Mouse (Mus musculus): ENCODE results near the gene Srpk1. TPM values are rescaled to one million over a fixed set of nuclear protein-coding genes. Genes with fewer than 3 reads are reported as not detected.
"Not testable (repeated sequence)": the region's sequence is repeated elsewhere in the genome, so short reads cannot be mapped to it uniquely, and the experiment has no call there.

Srpk1 gene
- polyA plus RNA-seq, 1 experiment from 2014 or later = 97.5 TPM

DNA sequence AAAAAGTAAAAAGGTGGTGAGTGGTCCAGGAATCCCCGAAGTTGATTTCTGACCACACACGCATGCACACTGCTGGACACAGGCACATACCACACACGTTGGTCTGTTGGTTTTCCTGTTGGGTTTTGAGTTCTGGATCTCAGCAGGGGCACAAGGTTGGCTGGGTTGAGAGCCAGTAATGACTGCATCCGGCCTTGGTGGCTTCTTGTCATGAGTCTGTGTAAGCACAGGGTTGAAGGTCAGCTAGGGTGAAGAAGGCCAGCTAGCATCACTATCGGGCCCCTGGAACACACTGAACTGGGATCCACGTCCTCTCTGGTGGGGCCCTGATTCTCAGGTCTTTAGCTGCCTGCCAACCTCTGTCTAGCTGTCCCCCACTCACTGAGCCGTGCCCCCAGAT is 50.0 kb downstream of the Srpk1 start:
- WGBS = 85% methylated on average over 7 of the region's 7 CpGs
- no peak for ATAC-seq
- Histone ChIP-seq H3K27me3 (replicated peaks) (no peaks in the 10 kb centered on the region), H3K36me3 (no peaks in the 10 kb centered on the region), H3K9me3 (no peaks in the 10 kb centered on the region), H3K4me1 (replicated peaks) (peaks cover 11% of the 10 kb centered on the region), H3K4me2 (replicated peaks) (no peak overlapping the region), H3K4me3 (replicated peaks) (no peak overlapping the region), H3K9ac (no peak overlapping the region), H3K27ac (no peak overlapping the region)

DNA sequence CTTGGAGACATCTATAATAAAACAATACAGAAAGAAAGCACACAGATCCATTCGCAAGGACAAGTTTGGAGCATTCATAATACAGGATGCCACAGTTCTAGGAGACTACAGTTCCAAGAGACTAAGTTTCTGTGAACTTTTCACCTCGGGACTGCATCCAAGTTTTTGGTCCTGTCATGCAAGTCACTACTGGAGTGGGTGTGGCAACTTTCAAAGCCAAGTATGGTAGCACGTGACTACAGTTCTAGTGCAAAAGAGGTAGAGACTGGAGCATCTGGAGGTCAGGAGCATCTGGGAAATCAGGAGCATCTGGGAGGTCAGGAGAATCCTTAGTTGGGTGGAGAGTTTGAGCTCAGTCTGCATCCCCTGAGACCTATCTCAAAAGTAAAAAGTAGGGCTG is 50.6 kb downstream of the Srpk1 start:
- H3K4me3 ChIP-seq (replicated peaks) = no peak overlapping the region
- ATAC-seq = no peak
- H3K36me3 ChIP-seq = no peaks in the 10 kb centered on the region
- no peak overlapping the region for H3K27ac ChIP-seq
- WGBS = 76% methylated on average over 3 of the region's 3 CpGs
- H3K4me1 ChIP-seq (replicated peaks) = peaks cover 11% of the 10 kb centered on the region
- H3K27me3 ChIP-seq (replicated peaks) = no peaks in the 10 kb centered on the region
- no peak overlapping the region for H3K9ac ChIP-seq
- no peak overlapping the region for H3K4me2 ChIP-seq (replicated peaks)
- no peaks in the 10 kb centered on the region for H3K9me3 ChIP-seq

DNA sequence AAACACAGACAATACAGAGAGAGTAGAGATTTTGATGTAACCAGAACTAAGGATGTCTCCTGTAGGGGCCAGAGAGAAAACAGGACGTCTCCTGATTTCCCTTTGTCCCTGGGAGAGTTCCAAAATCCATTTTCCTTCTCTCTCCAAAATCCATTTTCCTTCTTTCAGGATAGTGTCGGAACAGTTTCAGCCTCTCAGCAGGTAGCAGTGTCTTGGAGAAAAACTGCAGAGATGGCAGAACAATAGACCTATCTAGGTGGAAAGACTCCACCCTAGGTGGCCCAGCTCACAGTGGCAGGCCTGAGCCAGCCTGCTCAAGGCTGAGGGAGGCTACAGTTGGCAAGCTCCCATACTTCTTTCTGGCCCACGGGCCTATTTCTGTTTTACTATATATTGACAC is 55.0 kb downstream of the Srpk1 start:
- ATAC-seq = no peak
- no peak overlapping the region for H3K4me2 ChIP-seq (replicated peaks)
- no peaks in the 10 kb centered on the region for H3K9me3 ChIP-seq
- H3K27ac ChIP-seq = no peak overlapping the region
- 51% methylated on average over 3 of the region's 3 CpGs for WGBS
- H3K9ac ChIP-seq = no peak overlapping the region
- H3K4me1 ChIP-seq (replicated peaks) = no peaks in the 10 kb centered on the region
- H3K4me3 ChIP-seq (replicated peaks) = no peak overlapping the region
- no peaks in the 10 kb centered on the region for H3K36me3 ChIP-seq
- no peaks in the 10 kb centered on the region for H3K27me3 ChIP-seq (replicated peaks)

DNA sequence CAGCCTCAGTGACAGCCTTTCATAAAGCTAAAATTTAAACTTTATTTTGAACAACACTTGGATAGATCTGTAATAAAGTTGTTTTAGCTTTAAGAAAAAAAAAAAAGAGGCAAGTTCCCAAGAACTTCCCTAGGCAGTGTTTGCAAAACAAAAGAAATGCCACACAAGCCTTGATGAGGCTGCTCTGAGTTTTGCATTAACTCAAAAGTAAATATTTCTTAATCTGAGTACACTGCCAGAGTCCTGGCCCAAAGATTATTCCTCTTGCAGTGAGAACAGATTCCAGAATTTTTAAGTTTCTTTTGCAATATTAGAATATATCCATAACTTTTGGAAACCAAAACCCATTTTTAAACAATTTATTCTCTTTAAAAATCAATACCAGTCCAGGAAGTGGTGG is 57.3 kb downstream of the Srpk1 start:
- H3K9ac ChIP-seq = no peak overlapping the region
- no peaks in the 10 kb centered on the region for H3K4me1 ChIP-seq (replicated peaks)
- ATAC-seq = no peak

DNA sequence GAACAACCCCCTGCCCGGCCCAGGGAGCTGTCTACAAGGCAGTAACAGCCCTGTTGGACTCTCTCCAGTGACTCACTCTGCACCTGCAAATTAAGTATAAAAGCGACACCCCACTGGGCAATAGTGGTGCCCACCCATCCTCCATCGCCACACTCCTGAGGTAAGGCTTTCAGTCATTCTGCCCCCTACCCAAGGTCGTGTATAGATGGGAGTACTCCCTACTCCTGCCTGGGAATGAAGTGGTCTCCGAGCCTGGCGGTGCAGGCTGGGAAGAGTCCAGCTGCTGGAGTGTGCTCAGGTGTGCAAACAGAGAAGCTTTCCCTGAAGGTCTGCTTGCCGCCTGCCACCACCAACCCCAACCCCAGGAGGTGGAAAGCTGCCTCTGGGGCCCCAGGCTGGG is 60.9 kb downstream of the Srpk1 start:
- 48% methylated on average over 7 of the region's 7 CpGs for WGBS
- H3K36me3 ChIP-seq = no peaks in the 10 kb centered on the region
- H3K4me2 ChIP-seq (replicated peaks) = no peak overlapping the region
- no peak overlapping the region for H3K27ac ChIP-seq
- no peak overlapping the region for H3K4me3 ChIP-seq (replicated peaks)
- no peak overlapping the region for H3K9ac ChIP-seq
- peak; percentile 46 for ATAC-seq
- H3K4me1 ChIP-seq (replicated peaks) = peaks cover 2% of the 10 kb centered on the region; the same call in 1 of the 2 replicates
- no peaks in the 10 kb centered on the region for H3K27me3 ChIP-seq (replicated peaks)
- H3K9me3 ChIP-seq = no peaks in the 10 kb centered on the region

More for the DNA sequence above, 57.3 kb downstream of the Srpk1 start:
- no peak overlapping the region for H3K4me3 ChIP-seq (replicated peaks)
- H3K27me3 ChIP-seq (replicated peaks) = no peaks in the 10 kb centered on the region
- no peak overlapping the region for H3K27ac ChIP-seq
- H3K4me2 ChIP-seq (replicated peaks) = no peak overlapping the region
- H3K36me3 ChIP-seq = no peaks in the 10 kb centered on the region
- H3K9me3 ChIP-seq = no peaks in the 10 kb centered on the region

DNA sequence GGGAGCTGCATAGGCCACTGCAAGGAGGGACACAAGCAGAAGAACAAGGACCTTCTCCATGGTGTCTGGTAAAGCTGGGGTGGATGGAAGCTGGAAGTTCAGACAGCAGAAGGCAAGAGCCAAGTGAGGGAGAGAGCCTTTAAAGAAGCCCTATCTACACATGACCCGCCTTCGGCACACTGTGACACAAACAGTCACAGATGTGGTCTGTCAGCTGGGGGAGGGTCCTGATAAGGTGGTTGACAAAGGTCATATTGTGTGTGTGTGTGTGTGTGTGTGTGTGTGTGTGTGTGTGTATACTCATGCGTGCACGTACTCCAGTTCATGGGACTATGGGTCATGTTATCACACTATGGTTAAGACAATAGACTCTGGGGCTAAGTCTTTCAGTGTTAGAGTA is 61.9 kb downstream of the Srpk1 start, which contains the start of gene Clps:
Gene Clps (minus strand): TSS at position 169 of the 400 bp plus-strand sequence.
- no peak within 1 kb of the TSS for H3K9ac ChIP-seq
- 56% methylated on average over 4 of the region's 4 CpGs for WGBS

DNA sequence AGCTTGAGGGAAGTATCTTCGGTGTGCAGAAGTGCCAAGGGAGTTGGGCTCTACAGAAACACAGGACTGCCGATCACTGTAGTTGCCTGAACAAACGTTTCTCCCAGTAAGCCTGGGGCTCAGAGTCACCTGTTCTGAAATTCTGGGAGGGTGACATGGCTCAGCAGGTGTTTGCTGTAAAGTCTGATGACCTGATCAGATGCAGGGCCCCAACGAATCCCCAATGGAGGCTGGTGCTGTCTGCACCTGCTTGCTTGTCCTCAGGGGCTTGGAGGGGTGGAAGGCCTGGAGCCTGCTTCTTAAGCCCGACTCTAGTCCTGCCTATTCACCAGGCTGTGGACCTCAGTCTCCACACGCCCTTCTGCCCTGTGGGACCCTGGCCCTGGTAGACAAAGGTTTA is 64.7 kb downstream of the Srpk1 start:
- H3K27ac ChIP-seq = no peak overlapping the region
- no peak overlapping the region for H3K9ac ChIP-seq
- WGBS = 66% methylated on average over 6 of the region's 6 CpGs
- H3K4me2 ChIP-seq (replicated peaks) = no peak overlapping the region
- peaks cover 11% of the 10 kb centered on the region; the same call in 1 of the 2 replicates for H3K4me1 ChIP-seq (replicated peaks)
- H3K36me3 ChIP-seq = no peaks in the 10 kb centered on the region
- no peaks in the 10 kb centered on the region for H3K9me3 ChIP-seq
- ATAC-seq = no peak
- no peak overlapping the region for H3K4me3 ChIP-seq (replicated peaks)
- H3K27me3 ChIP-seq (replicated peaks) = no peaks in the 10 kb centered on the region

More for the DNA sequence above, 61.9 kb downstream of the Srpk1 start, which contains the start of gene Clps:
- H3K27ac ChIP-seq = peak within 1 kb of the TSS; percentile 15; the same call in 1 of the 2 replicates
- 0 out of 2 replicates have a peak, but pooled peaks have one; percentile 21 for ATAC-seq
- H3K4me2 ChIP-seq (replicated peaks) = no peak within 1 kb of the TSS
- no peak within 1 kb of the TSS for H3K4me3 ChIP-seq (replicated peaks)
- no peaks in the 10 kb centered on the region for H3K36me3 ChIP-seq
- peaks cover 9% of the 10 kb centered on the region; the same call in 1 of the 2 replicates for H3K4me1 ChIP-seq (replicated peaks)
- no peaks in the 10 kb centered on the region for H3K27me3 ChIP-seq (replicated peaks)
- no peaks in the 10 kb centered on the region for H3K9me3 ChIP-seq

DNA sequence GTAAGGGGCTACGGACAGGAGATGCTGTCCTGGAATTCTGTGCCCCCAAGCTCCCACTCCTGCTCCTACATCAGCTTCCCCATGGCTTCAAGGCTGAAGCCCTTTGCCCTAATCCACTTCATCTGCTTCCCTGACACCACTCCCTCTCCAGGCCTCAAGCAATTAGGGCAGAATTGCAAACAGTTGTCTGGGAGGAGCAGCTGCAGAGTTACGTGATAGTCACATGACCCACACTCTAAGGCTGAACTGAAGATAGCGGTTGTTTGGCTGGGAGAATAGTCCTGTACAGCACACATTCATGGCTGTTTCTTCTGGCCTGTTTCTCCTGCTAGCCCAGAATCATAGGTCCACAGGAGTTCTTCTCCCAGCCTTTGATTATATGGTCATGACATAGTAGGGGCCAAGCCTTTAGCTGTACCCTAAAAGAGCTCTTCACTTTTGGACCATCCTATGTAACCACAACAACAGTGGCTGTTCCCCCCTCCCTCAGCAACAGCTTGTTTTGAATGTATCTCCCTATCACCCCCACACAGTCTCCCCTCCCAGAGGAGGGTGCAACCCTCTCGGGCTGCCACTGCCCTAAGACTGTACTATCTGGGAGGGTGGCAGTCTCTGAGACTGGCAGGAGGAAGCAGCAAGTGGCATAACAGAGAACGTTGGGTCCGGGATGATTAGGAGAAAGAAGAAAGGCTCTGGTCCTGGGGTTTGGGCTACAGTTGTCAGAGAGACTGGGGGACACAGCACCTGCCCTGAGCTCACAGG is 65.7 kb downstream of the Srpk1 start:
- Histone ChIP-seq H3K9me3 (no peaks in the 10 kb centered on the region), H3K27me3 (replicated peaks) (no peaks in the 10 kb centered on the region), H3K4me3 (replicated peaks) (no peak overlapping the region), H3K36me3 (no peaks in the 10 kb centered on the region), H3K27ac (no peak overlapping the region), H3K4me1 (replicated peaks) (peaks cover 11% of the 10 kb centered on the region; the same call in 1 of the 2 replicates), H3K9ac (no peak overlapping the region), H3K4me2 (replicated peaks) (no peak overlapping the region)
- WGBS = 46% methylated on average over 6 of the region's 6 CpGs
- ATAC-seq = peak; percentile 73

DNA sequence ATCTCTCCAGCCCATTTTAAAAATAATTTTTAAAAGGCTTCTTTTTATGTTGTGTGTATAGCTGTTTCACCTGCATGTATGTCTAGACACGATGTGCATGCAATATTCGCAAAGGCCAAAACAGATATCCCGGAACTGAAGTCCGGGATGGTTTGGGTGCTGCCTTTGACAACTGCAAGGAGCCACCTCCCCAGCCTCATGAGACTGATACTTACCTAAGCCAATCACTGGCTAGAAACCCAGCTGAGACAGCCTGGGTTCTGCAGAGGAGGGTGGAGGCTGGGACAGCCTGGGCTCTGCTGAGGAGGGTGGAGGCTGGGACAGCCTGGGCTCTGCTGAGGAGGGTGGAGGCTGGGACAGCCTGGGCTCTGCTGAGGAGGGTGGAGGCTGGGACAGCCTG is 68.5 kb downstream of the Srpk1 start:
- peaks cover 11% of the 10 kb centered on the region; the same call in 1 of the 2 replicates for H3K4me1 ChIP-seq (replicated peaks)
- H3K27ac ChIP-seq; H3K9ac ChIP-seq; H3K9me3 ChIP-seq; ATAC-seq; H3K36me3 ChIP-seq; H3K4me3 ChIP-seq (replicated peaks); H3K27me3 ChIP-seq (replicated peaks); H3K4me2 ChIP-seq (replicated peaks): not testable (repeated sequence)
- WGBS = 91% methylated on average over 4 of the region's 4 CpGs

DNA sequence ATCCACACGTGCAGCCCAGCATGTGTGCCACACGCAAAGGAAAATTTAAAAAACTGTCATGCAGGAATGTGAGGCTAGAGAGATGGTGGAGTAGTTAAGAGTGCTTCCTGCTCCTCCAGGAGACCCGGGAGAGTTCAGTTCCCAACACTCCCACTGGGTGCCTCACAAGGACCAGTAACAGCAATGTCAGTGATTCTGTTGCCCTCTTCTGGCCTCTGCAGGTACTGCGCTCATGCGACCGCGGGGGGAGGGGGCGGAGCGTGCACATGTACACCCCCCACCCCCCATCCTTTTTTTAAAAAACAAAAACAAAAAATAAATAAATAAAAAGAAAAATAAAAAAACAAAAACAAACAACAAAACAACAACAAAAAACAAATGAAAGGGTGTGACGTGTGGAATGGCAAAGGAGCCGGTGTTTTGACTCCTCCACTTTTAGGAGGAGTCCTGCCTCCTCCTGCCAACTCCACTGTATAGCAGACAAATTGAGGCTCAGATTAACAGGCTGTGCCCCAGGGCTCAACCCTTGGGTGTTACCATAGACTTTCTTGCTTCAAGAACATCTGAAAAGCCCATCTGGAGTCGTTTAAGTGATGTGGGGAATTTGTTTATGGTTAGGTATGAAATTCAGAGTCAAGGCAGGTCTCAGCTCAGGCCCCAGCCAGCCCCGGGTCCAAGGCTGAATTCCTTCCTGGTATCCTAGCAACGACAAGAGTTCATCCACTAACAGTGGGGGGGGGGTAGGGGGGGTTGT is 69.3 kb downstream of the Srpk1 start:
- Histone ChIP-seq H3K4me1 (replicated peaks) (peaks cover 11% of the 10 kb centered on the region; the same call in 1 of the 2 replicates), H3K36me3 (no peaks in the 10 kb centered on the region), H3K27ac (no peak overlapping the region), H3K4me3 (replicated peaks) (no peak overlapping the region), H3K9me3 (no peaks in the 10 kb centered on the region), H3K27me3 (replicated peaks) (no peaks in the 10 kb centered on the region), H3K4me2 (replicated peaks) (no peak overlapping the region), H3K9ac (no peak overlapping the region)
- peak; percentile 35; the same call in 1 of the 2 replicates for ATAC-seq
- WGBS = 4% methylated on average over 14 of the region's 14 CpGs

DNA sequence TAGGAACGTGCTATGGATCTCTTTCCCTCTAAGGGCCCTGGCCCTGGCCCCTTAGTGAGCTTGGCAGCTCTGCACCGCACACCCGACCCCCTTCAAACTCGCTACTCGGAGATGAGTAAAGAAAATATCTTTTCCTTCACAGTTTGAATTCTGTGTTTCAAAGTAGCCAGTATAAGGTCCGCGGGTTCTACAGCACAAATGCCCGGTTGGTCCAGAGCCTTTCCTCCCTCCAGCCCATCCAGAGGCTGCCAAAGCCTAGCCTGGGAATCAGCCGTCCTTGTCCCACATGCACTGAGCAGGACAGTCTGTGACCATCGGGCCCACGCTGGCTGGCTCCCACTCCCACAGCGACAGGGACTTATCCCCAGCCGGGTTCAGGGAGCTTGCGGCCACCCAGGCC is 73.4 kb downstream of the Srpk1 start, which contains the start of gene Clpsl2:
Gene Clpsl2 (plus strand): TSS at position 301 of the 400 bp plus-strand sequence.
- Histone ChIP-seq H3K4me2 (replicated peaks) (no peak within 1 kb of the TSS), H3K4me1 (replicated peaks) (0 out of 2 replicates have a peak, but pooled peaks cover 2% of the 10 kb centered on the region), H3K27ac (no peak within 1 kb of the TSS), H3K4me3 (replicated peaks) (no peak within 1 kb of the TSS), H3K36me3 (no peaks in the 10 kb centered on the region), H3K9me3 (no peaks in the 10 kb centered on the region), H3K27me3 (replicated peaks) (no peaks in the 10 kb centered on the region), H3K9ac (no peak within 1 kb of the TSS)
- 80% methylated on average over 14 of the region's 14 CpGs for WGBS
- ATAC-seq = no peak

DNA sequence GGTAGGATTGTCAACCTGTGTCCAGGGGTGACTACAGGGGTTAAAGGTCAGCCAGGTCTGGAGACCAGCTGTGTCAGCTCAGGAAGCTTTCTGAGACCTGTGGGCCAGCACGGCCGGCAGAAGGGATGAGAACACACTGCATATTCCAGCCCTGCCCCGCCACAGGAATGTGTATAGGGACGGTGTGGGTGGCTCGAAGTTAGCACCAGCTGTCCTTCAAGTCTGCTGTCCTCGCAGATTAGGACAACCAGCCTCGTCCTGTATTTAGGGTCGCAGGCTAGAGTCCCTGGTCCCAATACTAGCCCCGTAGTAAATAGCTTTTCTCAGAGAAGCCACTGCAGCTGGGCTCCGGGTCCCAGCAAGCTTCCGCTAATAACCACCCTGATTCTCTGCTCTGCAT is 74.0 kb downstream of the Srpk1 start:
- Histone ChIP-seq H3K9me3 (no peaks in the 10 kb centered on the region), H3K27ac (no peak overlapping the region), H3K4me2 (replicated peaks) (no peak overlapping the region), H3K27me3 (replicated peaks) (no peaks in the 10 kb centered on the region), H3K9ac (no peak overlapping the region), H3K36me3 (no peaks in the 10 kb centered on the region), H3K4me1 (replicated peaks) (0 out of 2 replicates have a peak, but pooled peaks cover 2% of the 10 kb centered on the region), H3K4me3 (replicated peaks) (no peak overlapping the region)
- WGBS = 63% methylated on average over 11 of the region's 11 CpGs
- no peak for ATAC-seq
